ENCODE assay signal across 12 mouse cellular contexts in the genomic region with DNA sequence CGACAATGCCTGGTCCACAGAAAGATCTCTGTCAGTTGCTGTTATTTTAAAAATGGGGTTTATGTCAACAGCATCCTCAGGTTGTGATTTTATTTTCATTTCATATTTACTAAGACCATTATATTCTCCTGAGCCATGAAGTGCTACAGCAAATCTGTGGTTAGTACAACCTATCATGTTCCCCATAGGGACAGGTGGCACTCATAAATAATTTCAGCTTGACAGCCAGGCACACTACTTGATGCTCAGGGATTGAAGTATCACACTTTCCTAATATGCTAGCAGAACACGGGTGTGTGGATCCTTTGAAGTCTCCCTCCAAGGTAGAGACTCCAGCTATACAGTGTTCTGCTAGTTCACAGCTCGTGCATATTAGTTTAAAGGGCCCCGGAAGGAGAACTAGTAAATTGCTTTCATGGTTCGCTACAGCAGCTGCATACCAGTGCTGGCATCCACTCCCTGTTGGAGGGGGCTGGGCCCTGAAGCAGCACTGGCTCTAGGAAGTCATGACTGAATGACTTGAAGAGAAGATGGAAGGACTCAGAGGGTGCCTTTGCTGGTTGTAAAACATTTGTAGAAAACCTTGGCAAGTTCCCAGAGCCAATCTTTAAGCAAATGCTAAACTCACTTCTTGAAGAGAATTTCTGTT.
DNase-seq lines count a peak whose midpoint lies in the region; ATAC-seq lines count a peak whose summit lies in the region.
"Had no signal": no experiment of that assay in that cellular context is flagged by ENCODE, and none has a peak within 500 bp of the region (broad histone marks: within the 10 kb centered on the region; RNA-seq: fewer than 3 reads in every experiment).

No protein-coding gene starts in this region.

- H3K9me3 ChIP-seq in midbrain, embryonic 15.5 days: no peaks in the 10 kb centered on the region
- no peaks in the 10 kb centered on the region for H3K9me3 ChIP-seq in midbrain, embryonic 10.5 days (replicated peaks)
- H3K9me3 ChIP-seq: neural tube, embryonic 13.5 days had no signal

- H3K4me3 ChIP-seq in midbrain, embryonic 15.5 days: no peak overlapping the region
- no peak overlapping the region for H3K4me3 ChIP-seq in midbrain, embryonic 10.5 days
- H3K4me3 ChIP-seq: layer of hippocampus, adult 2 months; neural tube, embryonic 13.5 days had no signal

- 66% methylated on average over 5 of the region's 5 CpGs for WGBS in midbrain, embryonic 15.5 days
- 88% methylated on average over 5 of the region's 5 CpGs for WGBS in midbrain, embryonic 10.5 days

- H3K4me1 ChIP-seq in midbrain, embryonic 15.5 days: no peaks in the 10 kb centered on the region
- no peaks in the 10 kb centered on the region for H3K4me1 ChIP-seq in midbrain, embryonic 10.5 days

- no peaks in the 10 kb centered on the region for H3K27me3 ChIP-seq in midbrain, embryonic 15.5 days (replicated peaks)
- H3K27me3 ChIP-seq in midbrain, embryonic 10.5 days (ENCODE audit: low read depth, poor library complexity, severe bottlenecking): no peaks in the 10 kb centered on the region
- H3K27me3 ChIP-seq: neural tube, embryonic 13.5 days had no signal

- no peaks in the 10 kb centered on the region for H3K36me3 ChIP-seq in midbrain, embryonic 15.5 days (replicated peaks)
- H3K36me3 ChIP-seq in midbrain, embryonic 10.5 days: 0 out of 2 replicates have a peak, but pooled peaks cover 8% of the 10 kb centered on the region

- 0 out of 2 replicates have a peak, but pooled peaks have one; percentile 42 for ATAC-seq in midbrain, embryonic 15.5 days (replicated peaks)

- H3K9ac ChIP-seq in midbrain, embryonic 15.5 days: no peak overlapping the region
- H3K9ac ChIP-seq: neural tube, embryonic 13.5 days had no signal

- H3K4me2 ChIP-seq in midbrain, embryonic 15.5 days: no peak overlapping the region
- H3K4me2 ChIP-seq: neural tube, embryonic 13.5 days had no signal

- no peak overlapping the region for H3K27ac ChIP-seq in midbrain, embryonic 15.5 days
- H3K27ac ChIP-seq in midbrain, embryonic 10.5 days (replicated peaks): no peak overlapping the region
- H3K27ac ChIP-seq: layer of hippocampus, adult 2 months; neural tube, embryonic 13.5 days had no signal

- DNase-seq in embryo, embryonic 11.5 days (ENCODE audit: low read depth, low spot score): peak; percentile 8
- DNase-seq in embryo, embryonic 9.5 days (ENCODE audit: extremely low spot score): no peak
- no peak for DNase-seq in midbrain, embryonic 10.5 days (ENCODE audit: low spot score)
- peak; percentile 53 to 71 for DNase-seq in kidney, postnatal 36 days
- DNase-seq in skeletal muscle tissue, adult 2 months (ENCODE audit: low read depth, low spot score): peak; percentile 75
- DNase-seq in ovary, adult 18-20 months (ENCODE audit: low spot score): no peak
- DNase-seq in adrenal gland, adult 18-20 months (ENCODE audit: low spot score in 2 of 2): no peak
- DNase-seq: cerebellum, adult 18-20 months; spleen, adult 18-20 months had no signal

Comparison
In these comparisons a context has a peak if more than half of its experiments do, and no peak if none do; other contexts are left out.
1. DNase-seq: peak in embryo, embryonic 11.5 days (single experiment), kidney, postnatal 36 days (2 of 2) and skeletal muscle tissue, adult 2 months (single experiment); none in embryo, embryonic 9.5 days (single experiment), midbrain, embryonic 10.5 days (single experiment), ovary, adult 18-20 months (single experiment) and adrenal gland, adult 18-20 months (0 of 2).